Mouse (Mus musculus) bone marrow, adult 2 months (tissue): ENCODE results near the gene Gli2. TPM values are rescaled to one million over a fixed set of nuclear protein-coding genes. Genes with fewer than 3 reads are reported as not detected.

Experiments used
- H3K27ac ChIP-seq: fragments of 200-500 bp; 2 replicates; pipeline ENCODE4 v1.5.1; 2012; ENCODE audit warnings: low read depth, mild to moderate bottlenecking, control low read depth, inconsistent platforms, low read length; ENCODE audit not compliant: control insufficient read depth, poor library complexity, insufficient read depth
- H3K4me1 ChIP-seq: fragments of 200-500 bp; 2 replicates; pipeline ENCODE4 v1.6.1; 2011; ENCODE audit warnings: low read length; ENCODE audit not compliant: control insufficient read depth, insufficient read depth
- H3K4me3 ChIP-seq: fragments of 200-500 bp; replicated peaks from 2 replicates; pipeline ENCODE3; 2011; ENCODE audit warnings: mild to moderate bottlenecking, low read depth, low read length, control low read depth; ENCODE audit not compliant: control insufficient read depth
- CTCF ChIP-seq: fragments of 200-500 bp; IDR thresholded peaks from 2 replicates; pipeline ENCODE4 v1.5.1; 2011; ENCODE audit warnings: low read length, control low read depth; ENCODE audit not compliant: control insufficient read depth, insufficient read depth
- POLR2A ChIP-seq: fragments of 200-500 bp; IDR thresholded peaks from 2 replicates; pipeline ENCODE4 v1.6.1; 2011; ENCODE audit warnings: low read depth, mild to moderate bottlenecking, control low read depth, low read length, borderline replicate concordance; ENCODE audit not compliant: control insufficient read depth
- WGBS: fragments of 180-500 bp; shearing (Covaris S2); methylation state at CpG from one replicate; pipeline ENCODE4 v1.1.7; 2018; 5-methylcytosine and 5-hydroxymethylcytosine counted together
- polyA plus RNA-seq: library from polyadenylated mRNA; stranded (reverse); fragments of >200 nt; gene quantifications from 2 replicates; pipeline ENCODE4 v1.2.4, GENCODE M21; 2011; ENCODE audit warnings: low replicate concordance; ENCODE audit not compliant: missing spikeins, insufficient read depth, insufficient read length

The Gli2 gene
- polyA plus RNA-seq, 1 experiment, result not detected

- 87% methylated on average over 11 of the region's 11 CpGs for WGBS
- TF ChIP-seq CTCF (no peak), POLR2A (no peak)
Observed at GRCm38 (mm10) chr1:118955791-118956190, 97.6 kb downstream of the Gli2 start.

GRCm38 (mm10) chr1:118954434-118955301, 98.8 kb downstream of the Gli2 start:
- Histone ChIP-seq H3K4me1 (no peaks in the 10 kb centered on the region), H3K27ac (no peak overlapping the region), H3K4me3 (no peak overlapping the region)
- no peak for TF ChIP-seq CTCF
- TF ChIP-seq POLR2A, result no peak
- 68% methylated on average over 10 of the region's 10 CpGs for WGBS

More at GRCm38 (mm10) chr1:118955791-118956190, 97.6 kb downstream of the Gli2 start:
- H3K27ac ChIP-seq, result no peak overlapping the region
- H3K4me1 ChIP-seq, result no peaks in the 10 kb centered on the region
- H3K4me3 ChIP-seq, result no peak overlapping the region

- no peak for TF ChIP-seq CTCF
- no peak for TF ChIP-seq POLR2A
- 72% methylated on average over 3 of the region's 3 CpGs for WGBS
- no peak overlapping the region for H3K4me3 ChIP-seq
- H3K4me1 ChIP-seq, result no peaks in the 10 kb centered on the region
- H3K27ac ChIP-seq, result no peak overlapping the region
Observed at GRCm38 (mm10) chr1:118953031-118953430, 100.4 kb downstream of the Gli2 start.

GRCm38 (mm10) chr1:118952318-118952717, 101.1 kb downstream of the Gli2 start:
- 80% methylated on average over 5 of the region's 5 CpGs for WGBS
- Histone ChIP-seq H3K27ac (no peak overlapping the region), H3K4me3 (no peak overlapping the region), H3K4me1 (no peaks in the 10 kb centered on the region)
- TF ChIP-seq CTCF (no peak), POLR2A (no peak)

- 66% methylated on average over 2 of the region's 2 CpGs for WGBS
- Histone ChIP-seq H3K4me3 (no peak overlapping the region), H3K4me1 (no peaks in the 10 kb centered on the region), H3K27ac (no peak overlapping the region)
- TF ChIP-seq POLR2A (no peak), CTCF (no peak)
Observed at GRCm38 (mm10) chr1:118948407-118948806, 105.0 kb downstream of the Gli2 start.

- Histone ChIP-seq H3K27ac (no peak overlapping the region), H3K4me1 (no peaks in the 10 kb centered on the region), H3K4me3 (no peak overlapping the region)
- TF ChIP-seq CTCF, result no peak
- TF ChIP-seq POLR2A, result no peak
- whole genome bisulfite sequencing, result 74% methylated on average over 4 of the region's 4 CpGs
Observed at GRCm38 (mm10) chr1:118947221-118947620, 106.2 kb downstream of the Gli2 start.

GRCm38 (mm10) chr1:118941336-118941735, 112.1 kb downstream of the Gli2 start:
- Histone ChIP-seq H3K27ac (no peak overlapping the region), H3K4me3 (no peak overlapping the region), H3K4me1 (no peaks in the 10 kb centered on the region)
- WGBS, result 79% methylated on average over 8 of the region's 8 CpGs
- TF ChIP-seq POLR2A (no peak), CTCF (no peak)

GRCm38 (mm10) chr1:118940269-118940840, 113.1 kb downstream of the Gli2 start:
- WGBS, result 68% methylated on average over 5 of the region's 5 CpGs
- Histone ChIP-seq H3K4me3 (no peak overlapping the region), H3K27ac (no peak overlapping the region), H3K4me1 (no peaks in the 10 kb centered on the region)
- TF ChIP-seq CTCF, result no peak
